Mouse (Mus musculus): Measurements from ENCODE around the gene Abca8b.

DNA sequence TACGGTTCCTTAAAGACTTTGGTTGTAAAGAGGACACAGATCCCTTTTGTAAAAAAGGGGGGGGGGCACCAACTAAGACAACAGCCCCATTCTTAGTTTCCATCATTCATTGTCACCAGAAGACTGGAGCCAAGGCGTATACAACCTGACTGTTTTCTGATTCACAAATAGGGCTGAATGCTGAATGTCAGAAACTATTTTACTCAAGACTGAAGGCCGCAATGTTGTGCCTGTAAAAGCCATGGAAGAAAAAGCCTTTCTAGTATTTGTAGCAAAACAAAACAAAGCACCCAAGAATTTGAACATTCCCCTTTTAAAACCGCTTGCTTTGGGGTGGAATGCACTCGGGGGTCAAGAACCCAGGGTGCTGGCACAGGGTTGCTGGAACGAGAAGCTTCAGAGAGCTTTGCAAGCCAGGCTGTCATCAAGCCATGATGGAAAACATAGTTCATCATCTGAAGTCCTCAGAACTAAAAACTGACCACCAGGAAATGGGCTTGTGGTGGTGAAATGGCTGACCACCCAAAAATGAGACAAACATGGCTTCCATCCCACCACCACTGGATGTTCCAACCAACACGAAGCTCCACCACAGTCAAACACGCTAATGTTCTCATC is 104.2 kb downstream of the Abca8b start:
- TF ChIP-seq MAFK (IDR thresholded peaks at IDR 0.05; ENCODE audit: insufficient replicate concordance, low read length): no peak
- no peak for TF ChIP-seq RCOR1 (conservative IDR thresholded peaks at IDR 0.05; ENCODE audit: low read depth, low read length)
- TF ChIP-seq TBP (conservative IDR thresholded peaks at IDR 0.05; ENCODE audit: low read depth, low read length): no peak
- no peak for TF ChIP-seq CTCF (conservative IDR thresholded peaks at IDR 0.05 in 1 of 2, IDR thresholded peaks at IDR 0.05 in 1 of 2; ENCODE audit: low read depth in 2 of 2, low read length in 2 of 2)
- no peak for TF ChIP-seq E2F4 (IDR thresholded peaks at IDR 0.05; ENCODE audit: insufficient replicate concordance, low read depth, low read length)
- TF ChIP-seq MAZ (IDR thresholded peaks at IDR 0.05; ENCODE audit: low read depth, low read length): no peak
- no peak for TF ChIP-seq POLR2A (IDR thresholded peaks at IDR 0.05; ENCODE audit: low read depth, low read length)
- TF ChIP-seq ZNF384 (IDR thresholded peaks at IDR 0.05; ENCODE audit: low read depth, low read length): no peak
- TF ChIP-seq SIN3A (IDR thresholded peaks at IDR 0.05; ENCODE audit: low read length): no peak
- TF ChIP-seq ZMIZ1 (IDR thresholded peaks at IDR 0.05; ENCODE audit: low read depth, low read length): no peak

Measured in CH12.LX (cell line).